Mouse (Mus musculus) left cerebral cortex, adult 18-20 months (tissue): ENCODE results near the gene Gtf2h2. TPM values are rescaled to one million over a fixed set of nuclear protein-coding genes. Genes with fewer than 3 reads are reported as not detected.
A peak's percentile ranks its signal among the peaks of the same experiment; 100 is the strongest.
"Not testable (repeated sequence)": the region's sequence is repeated elsewhere in the genome, so short reads cannot be mapped to it uniquely, and the experiment has no call there.

Source experiments
- DNase-seq, 2 experiments: peaks; one replicate each; pipeline ENCODE4 v3.0.0; 2021 to 2022; ENCODE audit warnings: low spot score in 2 of 2, mixed read lengths in 1 of 2
- long read RNA-seq, 2 experiments: library from polyadenylated mRNA; stranded (forward); transcript quantifications; one replicate each; pipeline ENCODE4 v2.0.0; 2021
- total RNA-seq, 2 experiments: library from RNA; stranded (reverse); gene quantifications; 2 replicates each; pipeline ENCODE4 v1.2.3; 2021

Gtf2h2 gene
- 10 to 100 TPM; 35.5 to 37.1 TPM for total RNA-seq
- long read RNA-seq, experiment 1, transcript Gtf2h2-202 (16 exons, 1,656 nt), result major isoform, 8 of 27 reads
- long read RNA-seq, experiment 1, partial matches to known transcripts, result 3 of 27 reads
- long read RNA-seq, experiment 1, other reads (novel, unspliced or antisense), result 16 of 27 reads
- long read RNA-seq, experiment 2, transcript Gtf2h2-202 (16 exons, 1,656 nt), result major isoform, 5 of 19 reads
- long read RNA-seq, experiment 2, partial matches to known transcripts, result 4 of 19 reads
- long read RNA-seq, experiment 2, other reads (novel, unspliced or antisense), result 10 of 19 reads

DNA sequence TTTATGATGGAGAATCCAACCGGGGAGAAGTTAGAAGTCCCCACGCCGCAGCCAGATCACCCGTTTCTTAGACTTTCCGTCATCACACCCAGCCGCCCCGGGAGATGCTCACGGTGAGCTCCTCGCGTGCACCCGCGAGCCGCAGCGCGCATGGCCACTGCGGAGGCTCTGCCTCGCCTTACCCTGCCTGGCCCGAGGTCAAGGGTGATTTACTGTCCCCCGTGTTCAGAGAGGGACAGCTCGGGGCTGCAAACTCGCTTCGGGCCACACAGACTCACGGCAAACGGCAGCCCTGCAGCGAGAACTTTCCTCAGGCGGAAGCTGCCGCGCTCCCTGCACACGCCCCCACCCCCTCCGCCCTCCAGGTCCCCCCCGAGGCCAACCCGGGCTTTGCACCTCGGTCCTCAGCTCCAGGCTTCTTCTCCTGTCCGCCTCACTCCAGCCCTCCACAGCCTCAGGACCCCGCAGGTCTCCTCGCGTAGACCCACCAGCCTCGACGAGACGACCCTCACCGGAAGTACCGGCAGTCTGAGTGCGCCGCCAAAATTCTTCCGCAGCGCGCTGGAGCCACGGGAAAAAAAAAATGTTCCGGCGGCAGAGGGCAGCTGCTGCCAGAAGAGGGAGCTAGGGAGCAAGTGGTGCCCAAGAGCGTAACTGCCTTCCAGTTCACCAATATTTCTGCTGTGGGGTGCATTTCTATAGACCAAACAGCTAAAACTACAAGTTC lies at the start of gene Gtf2h2:
Gtf2h2 (minus strand) TSS at position 519 of the 727 bp plus-strand sequence.
- DNase-seq, result peak; percentile 84 to 85

- no peak for DNase-seq
These were observed 43.8 kb upstream of the Gtf2h2 start for GRCm38 (mm10) chr13:100536149-100536548.

- DNase-seq, result no peak
These were observed 40.5 kb upstream of the Gtf2h2 start for GRCm38 (mm10) chr13:100532788-100533365.

GRCm38 (mm10) chr13:100526649-100527038 lies 34.3 kb upstream of the Gtf2h2 start:
- DNase-seq, result no peak

DNA sequence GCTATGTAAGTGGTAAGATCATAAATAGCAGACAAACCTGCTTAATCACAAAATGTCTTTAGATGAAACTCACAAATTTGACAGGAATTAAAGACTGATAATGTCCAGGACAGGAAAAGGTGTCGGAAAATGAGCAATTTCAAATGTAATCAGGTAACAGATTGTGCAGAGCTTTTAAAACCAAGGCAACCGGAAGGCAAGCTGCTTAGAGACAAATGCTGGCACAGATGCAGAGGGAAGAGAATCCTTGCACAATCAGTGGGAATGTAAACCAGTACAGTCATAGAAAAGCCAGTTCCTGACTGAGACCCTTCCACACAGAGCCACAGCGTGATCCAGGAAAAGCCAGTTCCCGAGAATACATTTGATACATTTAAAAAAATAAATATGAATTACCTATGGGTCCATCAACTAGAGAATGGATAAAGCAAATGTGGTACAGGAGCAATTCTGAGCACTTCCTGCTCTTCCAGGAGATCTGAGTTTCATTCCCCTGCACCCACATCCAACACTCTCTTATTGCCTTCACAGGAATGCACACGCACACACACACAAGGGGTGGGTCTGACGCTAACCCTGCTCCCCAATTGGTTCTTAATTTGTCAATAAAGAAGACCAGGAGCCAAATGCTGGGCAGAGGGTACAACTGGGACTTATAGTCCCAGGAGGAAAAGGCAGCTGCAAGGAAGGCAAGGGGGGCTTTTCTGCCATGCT lies 33.7 kb upstream of the Gtf2h2 start:
- no peak for DNase-seq

DNA sequence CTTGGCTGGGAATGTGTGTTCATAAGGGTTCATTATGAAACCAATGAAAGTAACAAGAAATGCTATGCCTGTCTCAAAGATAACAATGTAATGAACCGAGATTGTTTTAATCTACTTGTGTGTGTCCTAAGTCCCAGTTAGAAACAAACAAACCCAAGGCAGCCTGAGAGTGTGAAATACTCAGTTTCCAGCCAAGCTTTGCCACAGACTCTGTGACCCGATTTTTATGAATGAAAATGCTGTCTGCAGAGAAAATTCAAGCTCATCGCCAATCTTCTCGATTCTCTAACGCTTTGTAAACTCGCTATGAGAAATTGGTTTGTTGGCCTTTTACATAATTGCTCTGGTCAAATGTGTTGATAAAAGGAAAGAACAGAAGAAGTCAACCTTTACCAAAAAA lies 32.5 kb upstream of the Gtf2h2 start:
- DNase-seq, result no peak

DNA sequence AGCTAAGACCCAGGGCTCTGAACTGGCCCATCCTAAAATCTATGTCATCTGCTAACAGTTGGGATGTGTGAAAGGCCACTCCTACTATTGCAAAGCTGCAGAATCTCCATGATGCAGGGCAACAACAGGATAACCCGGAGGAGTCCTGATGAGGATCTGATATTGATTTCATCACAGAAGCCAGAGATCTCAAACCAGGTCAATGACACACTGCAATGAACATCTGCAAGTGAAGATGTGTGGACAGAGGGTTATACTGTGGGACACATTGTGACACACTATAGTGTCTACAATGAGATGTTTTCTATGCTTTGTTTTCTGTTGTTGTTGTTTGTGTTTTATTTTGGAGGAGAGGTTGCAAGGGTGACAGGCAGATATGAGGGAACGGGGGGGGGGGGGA lies 31.3 kb upstream of the Gtf2h2 start:
- DNase-seq, result no peak

GRCm38 (mm10) chr13:100521724-100522591 lies 29.6 kb upstream of the Gtf2h2 start:
- DNase-seq, result no peak

DNA sequence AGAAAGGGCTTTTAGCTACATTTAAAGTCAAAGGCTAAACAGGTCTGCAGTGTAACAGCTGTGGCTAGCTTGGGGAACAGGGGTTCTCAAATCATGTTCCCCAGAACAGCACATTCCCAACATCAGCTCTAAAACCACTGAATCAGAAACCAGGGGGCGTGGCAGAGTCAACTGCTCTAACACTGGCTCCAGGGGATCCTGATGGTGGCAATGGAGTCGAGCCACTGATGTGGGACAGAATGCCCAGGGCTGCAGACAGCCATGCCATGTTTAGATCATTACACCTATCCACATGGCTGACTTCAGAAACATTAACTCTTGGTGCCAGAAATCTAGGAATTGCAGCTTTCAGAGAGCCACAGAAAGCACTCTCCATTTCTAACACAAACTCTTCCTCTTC lies 26.8 kb upstream of the Gtf2h2 start:
- no peak for DNase-seq

- DNase-seq, result no peak
These were observed 25.8 kb upstream of the Gtf2h2 start for GRCm38 (mm10) chr13:100518191-100518590.

GRCm38 (mm10) chr13:100517652-100518153 lies 25.3 kb upstream of the Gtf2h2 start:
- no peak for DNase-seq

- no peak for DNase-seq
These were observed 24.1 kb upstream of the Gtf2h2 start for GRCm38 (mm10) chr13:100516213-100517105.

- DNase-seq, result no peak
These were observed 20.4 kb upstream of the Gtf2h2 start for GRCm38 (mm10) chr13:100512792-100513191.

DNA sequence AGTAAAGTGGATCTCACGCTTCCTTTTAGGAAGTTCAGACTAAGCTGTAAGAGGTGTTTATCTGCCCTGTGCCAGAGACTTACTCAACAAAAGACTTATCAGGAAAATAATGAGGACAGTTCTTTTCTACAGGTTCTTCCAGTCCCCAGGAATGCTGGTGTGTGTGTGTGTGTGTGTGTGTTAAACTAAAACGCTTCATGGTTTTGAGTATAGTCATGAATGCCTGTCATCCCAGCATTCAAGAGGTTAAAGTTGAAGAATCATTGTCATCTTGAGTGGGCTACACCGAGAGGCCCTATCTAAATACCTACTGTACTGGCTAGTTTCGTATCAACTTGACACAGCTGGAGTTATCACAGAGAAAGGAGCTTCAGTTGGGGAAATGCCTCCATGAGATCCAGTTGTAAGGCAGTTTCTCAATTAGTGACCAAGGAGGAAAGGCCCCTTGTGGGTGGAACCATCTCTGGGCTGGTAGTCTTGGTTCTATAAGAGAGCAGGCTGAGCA lies 19.5 kb upstream of the Gtf2h2 start:
- DNase-seq, result no peak

DNA sequence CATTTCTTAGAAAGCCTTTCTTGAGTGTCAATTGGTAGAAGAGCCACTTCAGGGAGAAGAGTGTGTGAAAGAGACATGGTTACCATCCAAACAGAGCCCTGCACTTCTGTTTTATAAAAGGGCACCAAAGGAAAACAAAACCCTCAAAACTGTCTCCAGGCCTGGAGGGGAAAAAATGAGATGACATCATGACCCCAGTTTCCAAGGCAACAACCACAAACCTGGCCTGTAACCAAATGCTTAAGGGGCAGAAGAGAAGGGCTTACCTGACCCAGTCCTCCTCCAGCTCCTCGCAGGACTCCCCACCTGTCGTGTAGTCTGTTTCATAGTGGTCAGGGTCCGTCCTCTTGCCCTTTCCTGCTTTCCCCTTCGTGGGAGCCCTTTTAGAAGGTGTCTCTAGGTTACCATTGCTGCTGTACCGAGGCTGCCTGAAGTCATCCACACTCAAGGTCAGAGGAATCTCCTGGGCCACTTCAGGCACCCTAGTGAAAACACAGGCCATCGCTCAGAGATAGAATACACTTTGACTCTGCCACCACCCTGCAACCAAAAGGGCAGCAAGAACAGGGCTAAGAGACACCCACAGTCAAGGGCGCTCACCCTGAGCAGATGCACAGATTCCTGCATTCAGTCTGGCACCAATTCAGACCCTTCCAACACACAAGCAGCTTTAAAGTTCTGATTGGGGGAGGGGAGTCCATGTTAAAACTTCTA lies 18.9 kb upstream of the Gtf2h2 start:
- no peak for DNase-seq

DNA sequence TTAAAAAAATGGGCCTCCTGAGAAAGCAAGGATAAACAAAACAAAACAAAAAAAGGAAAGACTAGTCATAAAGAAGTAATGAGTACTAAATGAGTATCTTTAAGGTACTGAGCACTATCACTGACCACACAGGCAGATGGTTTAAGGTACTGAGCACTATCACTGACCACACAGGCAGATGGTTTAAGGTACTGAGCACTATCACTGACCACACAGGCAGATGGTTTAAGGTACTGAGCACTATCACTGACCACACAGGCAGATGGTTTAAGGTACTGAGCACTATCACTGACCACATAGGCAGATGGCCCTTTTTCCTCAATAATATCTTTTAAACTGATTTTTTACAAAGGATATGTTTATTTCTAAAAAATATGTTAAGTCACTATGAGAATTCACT lies 7.2 kb upstream of the Gtf2h2 start:
- not testable (repeated sequence) for DNase-seq

DNA sequence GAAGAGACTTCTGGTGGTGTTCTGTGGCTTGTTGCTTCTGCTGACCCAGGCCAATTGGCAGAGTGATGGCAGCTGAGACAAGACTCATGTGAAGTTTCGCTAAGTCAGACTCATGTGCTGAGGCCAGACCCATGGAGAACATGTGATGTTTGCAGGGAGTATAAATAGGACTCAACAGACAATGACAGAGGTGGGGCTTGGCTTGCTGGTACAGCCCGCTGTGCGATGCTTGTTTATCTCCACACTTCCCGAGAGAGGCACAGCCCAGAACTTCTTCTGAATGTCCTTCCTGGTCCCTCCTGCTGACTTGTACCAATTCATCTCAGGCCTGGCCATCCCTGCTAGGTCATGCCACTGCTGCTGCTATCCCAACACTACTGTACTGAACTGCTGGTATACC lies 3.0 kb upstream of the Gtf2h2 start:
- no peak for DNase-seq

- not testable (repeated sequence) for DNase-seq
These were observed 2.0 kb upstream of the Gtf2h2 start for GRCm38 (mm10) chr13:100494370-100494769.

- DNase-seq, result no peak
These were observed 934 bp upstream of the Gtf2h2 start for GRCm38 (mm10) chr13:100493313-100493712.
